8 mouse cellular contexts compared by ENCODE assay signal in the genomic region with DNA sequence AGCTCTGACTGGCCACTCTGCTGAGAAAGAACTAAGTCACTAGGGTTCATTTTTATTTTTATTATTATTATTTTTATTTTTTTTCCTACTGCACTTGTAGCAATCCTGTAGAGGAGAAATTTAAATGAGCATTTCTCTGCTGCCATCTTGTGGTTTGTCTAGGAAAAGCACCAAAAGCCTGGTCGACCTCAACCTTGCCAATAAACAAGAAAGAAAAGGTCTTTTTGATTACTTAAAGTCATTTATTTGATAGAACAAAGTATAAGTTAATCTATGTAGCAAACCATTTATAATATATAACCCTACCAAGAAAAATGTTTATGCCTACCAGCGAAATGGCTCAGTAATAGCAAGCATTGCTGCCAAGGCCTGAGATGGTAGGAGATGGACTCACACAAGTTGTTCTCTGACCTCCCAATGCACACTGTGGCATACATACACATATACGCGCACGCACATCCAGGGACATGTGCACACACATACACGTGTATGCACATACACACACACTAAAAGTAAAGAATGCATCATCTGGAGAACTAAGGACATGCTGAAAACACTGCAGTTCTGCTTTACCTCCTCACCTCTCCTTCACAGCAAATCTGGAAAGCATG.
A peak's percentile ranks its signal among the peaks of the same experiment; 100 is the strongest.
DNase-seq lines count a peak whose midpoint lies in the region; ATAC-seq and TF ChIP-seq lines count a peak whose summit lies in the region.

No protein-coding gene starts in this region.

- H3K4me1 ChIP-seq in G1E (ENCODE audit: insufficient read depth, low read depth, low read length), result no peaks in the 10 kb centered on the region
- H3K4me1 ChIP-seq in midbrain, embryonic 13.5 days (replicated peaks), result peaks cover 9% of the 10 kb centered on the region; the same call in 1 of the 2 replicates

- peak; percentile 17 to 68 for DNase-seq in heart, adult 18-20 months
- no peak for DNase-seq in heart, adult 11 months
- no peak for DNase-seq in G1E (ENCODE audit: low spot score)
- peak; percentile 54 to 77 for DNase-seq in cerebellum, postnatal 25 days
- DNase-seq in layer of hippocampus, adult 9-10 months (ENCODE audit: low spot score), result peak; percentile 70
- no peak for DNase-seq in urinary bladder, postnatal 10 days (ENCODE audit: low spot score)

- no peak overlapping the region for H3K27ac ChIP-seq in midbrain, embryonic 13.5 days

- ATAC-seq in G1E (ENCODE audit: extremely low read depth, insufficient number of reproducible peaks, low FRiP score, poor library complexity, severe bottlenecking), result no peak
- peak; percentile 53 to 65; a peak in 2 of 4 replicates for ATAC-seq in hematopoietic stem cell, adult 5-6 weeks (replicated peaks in 1 of 2; ENCODE audit: insufficient read depth in 1 of 2, low FRiP score in 2 of 2, low TSS enrichment in 1 of 2, low read depth in 1 of 2, poor library complexity in 2 of 2, severe bottlenecking in 2 of 2)
- peak; percentile 57 for ATAC-seq in midbrain, embryonic 13.5 days

- 38% methylated on average over 6 of the region's 6 CpGs for WGBS in midbrain, embryonic 13.5 days

- no peaks in the 10 kb centered on the region for H3K36me3 ChIP-seq in G1E (replicated peaks)
- no peaks in the 10 kb centered on the region for H3K36me3 ChIP-seq in midbrain, embryonic 13.5 days

- no peak overlapping the region for H3K4me3 ChIP-seq in G1E (ENCODE audit: low read depth, low read length)
- H3K4me3 ChIP-seq in midbrain, embryonic 13.5 days (replicated peaks), result no peak overlapping the region

- no peak overlapping the region for H3K4me2 ChIP-seq in midbrain, embryonic 13.5 days (replicated peaks)

- H3K9me3 ChIP-seq in G1E (replicated peaks), result no peaks in the 10 kb centered on the region
- H3K9me3 ChIP-seq in midbrain, embryonic 13.5 days, result no peaks in the 10 kb centered on the region

- no peak overlapping the region for H3K9ac ChIP-seq in midbrain, embryonic 13.5 days (replicated peaks)

- 0 out of 2 replicates have a peak, but pooled peaks cover 7% of the 10 kb centered on the region for H3K27me3 ChIP-seq in G1E (ENCODE audit: insufficient read depth, low read length)
- H3K27me3 ChIP-seq in midbrain, embryonic 13.5 days, result 0 out of 2 replicates have a peak, but pooled peaks cover 5% of the 10 kb centered on the region

- TF ChIP-seq CTCF in G1E (IDR thresholded peaks at IDR 0.05; ENCODE audit: low read depth, low read length), result 0 out of 2 replicates have a peak, but pooled peaks have one; percentile 22

Comparison
In these comparisons a context has a peak if more than half of its experiments do, and no peak if none do; other contexts are left out.
1. DNase-seq: peak in heart, adult 18-20 months (2 of 2), cerebellum, postnatal 25 days (2 of 2) and layer of hippocampus, adult 9-10 months (single experiment); none in heart, adult 11 months (single experiment), G1E (single experiment) and urinary bladder, postnatal 10 days (single experiment).